Mouse (Mus musculus) liver, embryonic 12.5 days (tissue): ENCODE data around the gene Tpgs1. TPM values are rescaled to one million over a fixed set of nuclear protein-coding genes. Genes with fewer than 3 reads are reported as not detected.

Source experiments
- ATAC-seq: fragments of 200-750 bp; cut with Nextera tagmentation; 2 replicates; pipeline ENCODE4 v1.8.0; 2017; ENCODE audit warnings: moderate number of reproducible peaks, mild to moderate bottlenecking, moderate library complexity
- H3K27ac ChIP-seq: fragments of 300-500 bp; sonication (generic); 2 replicates; pipeline ENCODE4 v1.5.1; 2016; ENCODE audit warnings: mild to moderate bottlenecking
- H3K27me3 ChIP-seq: fragments of 300-500 bp; sonication (generic); replicated peaks from 2 replicates; pipeline ENCODE4 v1.6.1; 2016; ENCODE audit warnings: mild to moderate bottlenecking, moderate library complexity
- H3K36me3 ChIP-seq: fragments of 300-500 bp; sonication (generic); 2 replicates; pipeline ENCODE4 v1.6.1; 2016; ENCODE audit warnings: mild to moderate bottlenecking, moderate library complexity
- H3K4me1 ChIP-seq: fragments of 300-500 bp; sonication (generic); 2 replicates; pipeline ENCODE4 v1.6.1; 2016
- H3K4me2 ChIP-seq: fragments of 300-500 bp; sonication (generic); 2 replicates; pipeline ENCODE4 v1.6.1; 2016; ENCODE audit warnings: mild to moderate bottlenecking, moderate library complexity
- H3K4me3 ChIP-seq: fragments of 300-500 bp; sonication (generic); 2 replicates; pipeline ENCODE4 v1.5.1; 2016; ENCODE audit warnings: mild to moderate bottlenecking, moderate library complexity
- H3K9ac ChIP-seq: fragments of 300-500 bp; sonication (generic); 2 replicates; pipeline ENCODE4 v1.6.1; 2016; ENCODE audit warnings: mild to moderate bottlenecking, moderate library complexity
- H3K9me3 ChIP-seq: fragments of 300-500 bp; sonication (generic); replicated peaks from 2 replicates; pipeline ENCODE4 v1.6.1; 2016; ENCODE audit warnings: mild to moderate bottlenecking, moderate library complexity
- WGBS: fragments of 180-500 bp; shearing (Covaris S2); methylation state at CpG from one replicate; pipeline ENCODE4 v1.1.7; 2016; ENCODE audit not compliant: insufficient replicate concordance; 5-methylcytosine and 5-hydroxymethylcytosine counted together
- polyA plus RNA-seq: library from polyadenylated mRNA; unstranded; fragments of >200 nt; fragmentation: Nextera tagmentation; extraction: Ambion mirVana; gene quantifications from 2 replicates; pipeline ENCODE4 v1.2.1, GENCODE M21; 2016

Tpgs1 gene
- polyA plus RNA-seq, 1 experiment from 2014 or later = 34.2 TPM

GRCm38 (mm10) chr10:79717640-79718357, 48.6 kb downstream of the Tpgs1 start:
- no peak for ATAC-seq
- H3K4me2 ChIP-seq = peak overlapping the region; percentile 86
- H3K27ac ChIP-seq = no peak overlapping the region
- no peaks in the 10 kb centered on the region for H3K9me3 ChIP-seq
- no peak overlapping the region for H3K9ac ChIP-seq
- WGBS = 5% methylated on average over 43 of the region's 43 CpGs
- peaks cover 30% of the 10 kb centered on the region for H3K4me1 ChIP-seq
- no peaks in the 10 kb centered on the region for H3K36me3 ChIP-seq
- H3K27me3 ChIP-seq = peaks cover 92% of the 10 kb centered on the region
- peak overlapping the region; percentile 66; the same call in 1 of the 2 replicates for H3K4me3 ChIP-seq

- Histone ChIP-seq H3K27ac (no peak overlapping the region), H3K4me1 (peaks cover 18% of the 10 kb centered on the region), H3K4me3 (no peak overlapping the region), H3K4me2 (no peak overlapping the region), H3K9me3 (no peaks in the 10 kb centered on the region), H3K36me3 (no peaks in the 10 kb centered on the region), H3K27me3 (peaks cover 81% of the 10 kb centered on the region), H3K9ac (no peak overlapping the region)
- no peak for ATAC-seq
- 46% methylated on average over 5 of the region's 5 CpGs for WGBS
Observed at GRCm38 (mm10) chr10:79721089-79721488, 51.9 kb downstream of the Tpgs1 start.

GRCm38 (mm10) chr10:79723047-79723446, 53.9 kb downstream of the Tpgs1 start:
- Histone ChIP-seq H3K4me2 (no peak overlapping the region), H3K9me3 (0 out of 2 replicates have a peak, but pooled peaks cover 6% of the 10 kb centered on the region), H3K9ac (no peak overlapping the region), H3K4me3 (no peak overlapping the region), H3K4me1 (no peaks in the 10 kb centered on the region), H3K36me3 (no peaks in the 10 kb centered on the region), H3K27me3 (peaks cover 71% of the 10 kb centered on the region), H3K27ac (no peak overlapping the region)
- no peak for ATAC-seq
- 57% methylated on average over 6 of the region's 6 CpGs for WGBS

DNA sequence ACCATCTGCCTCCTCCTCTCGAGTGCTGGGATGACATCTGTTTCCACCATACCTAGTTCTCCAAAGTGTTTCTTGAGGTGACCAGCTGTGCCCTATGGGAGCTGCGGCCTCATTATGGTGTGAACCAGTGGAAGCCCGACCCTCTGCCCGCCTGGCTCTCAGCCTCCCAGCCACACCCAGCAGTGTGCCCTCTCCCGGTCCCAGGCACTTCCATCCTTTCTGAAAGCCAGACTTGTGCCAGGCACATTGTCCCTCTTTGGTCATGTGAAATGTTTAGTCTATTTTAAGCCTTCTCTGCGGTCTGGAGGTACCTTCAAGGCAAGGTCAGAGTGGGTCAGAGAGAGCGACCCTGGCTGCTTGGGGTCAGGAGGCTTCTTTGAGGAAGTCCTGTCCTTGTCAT, 54.5 kb downstream of the Tpgs1 start:
- H3K4me2 ChIP-seq = no peak overlapping the region
- ATAC-seq = no peak
- H3K36me3 ChIP-seq = no peaks in the 10 kb centered on the region
- H3K27me3 ChIP-seq = peaks cover 71% of the 10 kb centered on the region
- 0 out of 2 replicates have a peak, but pooled peaks cover 6% of the 10 kb centered on the region for H3K9me3 ChIP-seq
- H3K4me3 ChIP-seq = no peak overlapping the region
- no peak overlapping the region for H3K9ac ChIP-seq
- H3K27ac ChIP-seq = no peak overlapping the region
- 62% methylated on average over 7 of the region's 7 CpGs for WGBS
- no peaks in the 10 kb centered on the region for H3K4me1 ChIP-seq

Other genes with a start within 250 kb of the Tpgs1 start
- gene Vmn2r83, start 200.6 kb upstream of the Tpgs1 start, polyA plus RNA-seq = not detected in 2 replicates
- 18.0 and 19.9 TPM in 2 replicates for gene Plpp2, start 135.6 kb upstream of the Tpgs1 start, polyA plus RNA-seq
- gene Mier2, start 114.2 kb upstream of the Tpgs1 start, polyA plus RNA-seq = 20.1 and 20.5 TPM in 2 replicates
- gene Theg, start 82.0 kb upstream of the Tpgs1 start, polyA plus RNA-seq = not detected in 2 replicates
- gene C2cd4c, start 55.3 kb upstream of the Tpgs1 start, polyA plus RNA-seq = not detected in 2 replicates
- 1.2 TPM in 2 replicates for gene Shc2, start 31.5 kb upstream of the Tpgs1 start, polyA plus RNA-seq
- gene Odf3l2, start 23.6 kb upstream of the Tpgs1 start, polyA plus RNA-seq = not detected in 2 replicates
- 0.32 and 0.54 TPM in 2 replicates for gene Madcam1, start 4.8 kb upstream of the Tpgs1 start, polyA plus RNA-seq
- gene Cdc34, start 12.8 kb downstream of the Tpgs1 start, polyA plus RNA-seq = 188 and 196 TPM in 2 replicates
- 0.26 and 0.41 TPM in 2 replicates for gene Gzmm, start 19.7 kb downstream of the Tpgs1 start, polyA plus RNA-seq
- 1,008 and 1,045 TPM in 2 replicates for gene Bsg, start 35.1 kb downstream of the Tpgs1 start, polyA plus RNA-seq
- gene Hcn2, start 47.3 kb downstream of the Tpgs1 start, polyA plus RNA-seq = 0.11 TPM in 1 of 2 replicates, not detected in the other
- 28.3 and 30.1 TPM in 2 replicates for gene Polrmt, start 77.2 kb downstream of the Tpgs1 start, polyA plus RNA-seq
- gene Fgf22, start 85.7 kb downstream of the Tpgs1 start, polyA plus RNA-seq = 0.11 and 0.13 TPM in 2 replicates
- gene Rnf126, start 97.6 kb downstream of the Tpgs1 start, polyA plus RNA-seq = 79.6 and 80.4 TPM in 2 replicates
- gene Fstl3, start 107.9 kb downstream of the Tpgs1 start, polyA plus RNA-seq = 0.80 and 0.98 TPM in 2 replicates
- 1.4 and 2.2 TPM in 2 replicates for gene Prss57, start 121.6 kb downstream of the Tpgs1 start, polyA plus RNA-seq
- gene Palm, start 124.2 kb downstream of the Tpgs1 start, polyA plus RNA-seq = 12.4 and 13.2 TPM in 2 replicates
- 0.49 and 0.54 TPM in 2 replicates for gene Misp, start 151.6 kb downstream of the Tpgs1 start, polyA plus RNA-seq
- 207 and 211 TPM in 2 replicates for gene Ptbp1, start 185.1 kb downstream of the Tpgs1 start, polyA plus RNA-seq
- 38.4 and 38.6 TPM in 2 replicates for gene Prtn3, start 205.1 kb downstream of the Tpgs1 start, polyA plus RNA-seq
- gene Plppr3, start 205.3 kb downstream of the Tpgs1 start, polyA plus RNA-seq = 8.2 and 10.0 TPM in 2 replicates
- 12.1 and 15.4 TPM in 2 replicates for gene Elane, start 216.9 kb downstream of the Tpgs1 start, polyA plus RNA-seq
- not detected in 2 replicates for gene Cfd, start 221.5 kb downstream of the Tpgs1 start, polyA plus RNA-seq
- gene Med16, start 239.6 kb downstream of the Tpgs1 start, polyA plus RNA-seq = 26.6 and 27.4 TPM in 2 replicates
- gene Gm26602, start 241.5 kb downstream of the Tpgs1 start, polyA plus RNA-seq = 0.98 and 11.0 TPM in 2 replicates
- gene Kiss1r, start 247.6 kb downstream of the Tpgs1 start, polyA plus RNA-seq = 0.35 and 0.43 TPM in 2 replicates